Mouse (Mus musculus): ENCODE measurements around the gene Spo11. TPM values are rescaled to one million over a fixed set of nuclear protein-coding genes. Genes with fewer than 3 reads are reported as not detected.

The Spo11 gene
- total and polyA plus RNA-seq, 2 experiments: under 0.01 TPM; not detected in 1

DNA sequence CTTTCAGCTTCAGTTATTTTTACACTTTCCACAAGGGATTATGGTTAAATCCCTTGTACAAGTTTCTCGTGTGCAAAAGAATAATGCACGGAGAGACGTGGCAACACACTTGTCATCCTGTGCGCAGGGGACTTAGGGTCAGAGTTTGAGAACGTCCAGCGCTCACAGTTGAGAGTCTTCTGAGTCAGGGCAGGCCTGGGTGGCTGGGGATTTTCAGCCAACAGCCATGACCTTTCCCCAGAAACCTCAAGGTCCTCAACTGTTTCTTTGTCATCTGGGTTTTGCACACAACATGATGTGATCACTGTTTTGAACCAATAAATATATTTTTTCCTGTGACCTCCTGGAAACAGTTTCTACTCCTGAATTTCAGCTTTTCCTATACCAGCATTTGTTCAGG, 12.7 kb downstream of the Spo11 start:
- TF ChIP-seq POLR2A (IDR thresholded peaks at IDR 0.05; ENCODE audit: extremely low read depth, insufficient read depth, low read length): no peak
- no peak for TF ChIP-seq CTCF (IDR thresholded peaks at IDR 0.05; ENCODE audit: low read depth, low read length)
- Histone ChIP-seq H3K9ac (ENCODE audit: low read depth, low read length) (no peak overlapping the region), H3K27ac (replicated peaks; ENCODE audit: insufficient read depth, low read depth, low read length) (no peak overlapping the region), H3K4me3 (ENCODE audit: insufficient read depth, low read depth, low read length) (no peak overlapping the region), H3K27me3 (ENCODE audit: control insufficient read depth, insufficient read depth, low read length) (no peaks in the 10 kb centered on the region), H3K4me1 (ENCODE audit: control insufficient read depth, insufficient read depth, low read length) (no peaks in the 10 kb centered on the region), H3K79me2 (ENCODE audit: control insufficient read depth, insufficient read depth, low read length) (no peaks in the 10 kb centered on the region), H3K36me3 (ENCODE audit: control insufficient read depth, insufficient read depth, low read length) (no peaks in the 10 kb centered on the region)
- DNase-seq (ENCODE audit: extremely low read depth, low read depth, low spot score): no peak
- WGBS: 85% methylated on average over 6 of the region's 6 CpGs

DNA sequence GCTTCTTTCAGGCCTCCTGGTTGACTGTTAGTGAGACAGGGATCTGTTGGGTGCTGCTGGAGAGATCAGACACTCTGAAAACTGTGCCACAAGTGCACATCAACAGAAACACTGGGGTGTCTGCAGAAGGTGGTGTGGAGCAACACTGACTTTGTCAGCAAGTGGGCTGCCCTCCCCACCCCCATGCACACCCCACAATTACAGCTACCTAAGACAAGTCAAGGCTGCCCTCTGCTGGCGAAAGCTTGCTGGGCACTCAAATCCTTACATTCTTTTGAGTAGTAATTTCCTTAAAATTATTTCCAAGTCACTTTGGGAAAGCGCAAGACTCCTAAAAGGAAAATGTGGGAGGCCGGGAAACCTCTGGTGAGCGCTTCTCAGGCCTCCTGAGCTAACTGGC, 18.7 kb downstream of the Spo11 start:
- WGBS: 13% methylated on average over 4 of the region's 4 CpGs
- H3K9ac ChIP-seq (ENCODE audit: low read depth, low read length): no peak overlapping the region
- peaks cover 8% of the 10 kb centered on the region; the same call in 1 of the 2 replicates for H3K79me2 ChIP-seq (ENCODE audit: control insufficient read depth, insufficient read depth, low read length)
- H3K4me1 ChIP-seq (ENCODE audit: control insufficient read depth, insufficient read depth, low read length): peaks cover 6% of the 10 kb centered on the region
- TF ChIP-seq CTCF (IDR thresholded peaks at IDR 0.05; ENCODE audit: low read depth, low read length) (peak; percentile 88), POLR2A (IDR thresholded peaks at IDR 0.05; ENCODE audit: extremely low read depth, insufficient read depth, low read length) (no peak)
- H3K27ac ChIP-seq (replicated peaks; ENCODE audit: insufficient read depth, low read depth, low read length): no peak overlapping the region
- no peaks in the 10 kb centered on the region for H3K27me3 ChIP-seq (ENCODE audit: control insufficient read depth, insufficient read depth, low read length)
- no peaks in the 10 kb centered on the region for H3K36me3 ChIP-seq (ENCODE audit: control insufficient read depth, insufficient read depth, low read length)
- H3K4me3 ChIP-seq (ENCODE audit: insufficient read depth, low read depth, low read length): no peak overlapping the region
- peak; percentile 47 for DNase-seq (ENCODE audit: extremely low read depth, low read depth, low spot score)

DNA sequence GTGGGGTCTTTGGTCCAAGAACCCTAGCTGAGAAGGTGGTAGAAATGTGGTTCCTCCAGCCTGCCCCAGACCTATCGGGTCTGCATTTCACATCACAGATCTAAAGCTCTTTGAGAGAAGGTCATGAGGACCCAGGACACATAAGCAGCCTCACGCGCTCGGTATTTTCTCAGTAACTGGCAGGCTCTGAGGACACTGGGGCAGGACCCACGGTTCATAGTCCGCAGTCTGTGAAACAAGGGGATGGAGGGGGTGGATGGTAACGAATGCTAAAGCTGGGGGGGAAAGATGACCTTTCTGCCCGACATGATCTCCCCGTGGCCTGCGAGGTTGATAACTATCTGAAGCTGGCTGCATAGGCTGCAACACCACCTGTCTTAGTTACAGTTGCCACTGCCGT, 20.2 kb downstream of the Spo11 start:
- H3K36me3 ChIP-seq (ENCODE audit: control insufficient read depth, insufficient read depth, low read length): no peaks in the 10 kb centered on the region
- 57% methylated on average over 11 of the region's 11 CpGs for WGBS
- H3K9ac ChIP-seq (ENCODE audit: low read depth, low read length): no peak overlapping the region
- peaks cover 6% of the 10 kb centered on the region for H3K4me1 ChIP-seq (ENCODE audit: control insufficient read depth, insufficient read depth, low read length)
- no peak for DNase-seq (ENCODE audit: extremely low read depth, low read depth, low spot score)
- no peak overlapping the region for H3K27ac ChIP-seq (replicated peaks; ENCODE audit: insufficient read depth, low read depth, low read length)
- H3K27me3 ChIP-seq (ENCODE audit: control insufficient read depth, insufficient read depth, low read length): no peaks in the 10 kb centered on the region
- TF ChIP-seq CTCF (IDR thresholded peaks at IDR 0.05; ENCODE audit: low read depth, low read length): no peak
- no peak for TF ChIP-seq POLR2A (IDR thresholded peaks at IDR 0.05; ENCODE audit: extremely low read depth, insufficient read depth, low read length)
- H3K79me2 ChIP-seq (ENCODE audit: control insufficient read depth, insufficient read depth, low read length): peaks cover 11% of the 10 kb centered on the region; the same call in 1 of the 2 replicates
- no peak overlapping the region for H3K4me3 ChIP-seq (ENCODE audit: insufficient read depth, low read depth, low read length)

DNA sequence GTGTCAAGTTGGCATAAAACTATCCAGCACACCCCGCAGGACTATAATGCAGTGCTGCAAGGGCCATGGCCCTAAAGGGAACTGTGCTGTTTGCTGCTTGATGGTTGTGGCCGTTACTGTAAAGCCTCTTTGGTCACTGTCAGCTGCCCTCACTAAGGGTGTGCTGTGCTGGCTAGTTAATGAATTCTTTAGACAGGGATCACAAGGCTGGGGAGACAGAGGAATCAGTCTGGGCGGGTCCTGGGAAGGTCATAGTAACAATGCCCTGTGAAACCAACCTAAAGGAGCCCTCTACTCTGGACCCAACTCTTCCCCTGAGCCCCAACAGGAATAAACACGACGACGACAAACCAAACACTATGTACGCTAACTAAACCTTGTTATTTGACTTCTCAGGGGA, 21.0 kb downstream of the Spo11 start:
- Histone ChIP-seq H3K79me2 (ENCODE audit: control insufficient read depth, insufficient read depth, low read length) (peaks cover 11% of the 10 kb centered on the region; the same call in 1 of the 2 replicates), H3K27me3 (ENCODE audit: control insufficient read depth, insufficient read depth, low read length) (no peaks in the 10 kb centered on the region), H3K27ac (replicated peaks; ENCODE audit: insufficient read depth, low read depth, low read length) (no peak overlapping the region), H3K4me1 (ENCODE audit: control insufficient read depth, insufficient read depth, low read length) (peaks cover 6% of the 10 kb centered on the region), H3K9ac (ENCODE audit: low read depth, low read length) (no peak overlapping the region), H3K4me3 (ENCODE audit: insufficient read depth, low read depth, low read length) (no peak overlapping the region), H3K36me3 (ENCODE audit: control insufficient read depth, insufficient read depth, low read length) (peaks cover 1% of the 10 kb centered on the region; the same call in 1 of the 2 replicates)
- TF ChIP-seq POLR2A (IDR thresholded peaks at IDR 0.05; ENCODE audit: extremely low read depth, insufficient read depth, low read length) (no peak), CTCF (IDR thresholded peaks at IDR 0.05; ENCODE audit: low read depth, low read length) (no peak)
- 58% methylated on average over 7 of the region's 7 CpGs for WGBS
- DNase-seq (ENCODE audit: extremely low read depth, low read depth, low spot score): no peak

DNA sequence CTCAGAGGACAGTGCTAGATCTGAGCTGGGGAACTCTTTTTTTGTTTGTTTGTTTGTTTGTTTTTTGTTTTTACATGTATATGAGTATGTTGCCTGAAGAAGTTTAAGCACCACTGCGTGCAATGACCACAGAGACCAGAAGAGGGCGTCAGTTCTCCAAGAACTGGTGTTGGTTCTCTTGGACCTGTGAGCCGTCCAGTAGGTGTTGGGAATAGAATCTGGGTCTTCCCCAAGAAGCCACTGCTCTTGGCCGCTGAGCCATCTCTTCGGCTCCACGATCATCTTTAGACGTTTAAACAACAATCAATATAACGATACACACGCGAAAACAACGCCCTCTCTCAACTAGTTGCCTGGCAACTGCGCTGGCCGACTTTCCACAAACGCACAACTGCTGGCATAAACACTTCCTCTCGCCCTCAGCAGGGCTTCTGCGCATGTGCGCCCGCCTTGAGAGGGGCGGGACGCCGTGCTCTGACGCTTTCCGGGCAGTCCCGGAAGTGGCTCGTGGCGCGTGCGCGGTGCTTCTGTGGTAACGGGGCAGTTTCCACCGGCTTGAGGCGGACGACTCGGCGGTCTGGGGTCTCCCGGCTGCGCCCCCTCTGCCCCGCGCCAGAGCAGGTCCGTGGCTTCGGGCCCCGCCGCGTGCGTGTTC, 22.3 kb downstream of the Spo11 start, which contains the start of gene Rae1:
Gene Rae1 (plus strand): TSS at position 488 of the 655 bp plus-strand sequence.
- DNase-seq (ENCODE audit: extremely low read depth, low read depth, low spot score): peak; percentile 87
- peaks cover 11% of the 10 kb centered on the region; the same call in 1 of the 2 replicates for H3K79me2 ChIP-seq (ENCODE audit: control insufficient read depth, insufficient read depth, low read length)
- peak within 1 kb of the TSS; percentile 88 for H3K9ac ChIP-seq (ENCODE audit: low read depth, low read length)
- under 1% methylated on average over 45 of the region's 45 CpGs for WGBS
- peaks cover 3% of the 10 kb centered on the region; the same call in 1 of the 2 replicates for H3K36me3 ChIP-seq (ENCODE audit: control insufficient read depth, insufficient read depth, low read length)
- H3K4me3 ChIP-seq (ENCODE audit: insufficient read depth, low read depth, low read length): peak within 1 kb of the TSS; percentile 96
- peak within 1 kb of the TSS; percentile 51 for H3K27ac ChIP-seq (replicated peaks; ENCODE audit: insufficient read depth, low read depth, low read length)
- H3K4me1 ChIP-seq (ENCODE audit: control insufficient read depth, insufficient read depth, low read length): peaks cover 6% of the 10 kb centered on the region
- no peaks in the 10 kb centered on the region for H3K27me3 ChIP-seq (ENCODE audit: control insufficient read depth, insufficient read depth, low read length)
- peak; percentile 56; the same call in 1 of the 2 replicates for TF ChIP-seq POLR2A (IDR thresholded peaks at IDR 0.05; ENCODE audit: extremely low read depth, insufficient read depth, low read length)
- TF ChIP-seq CTCF (IDR thresholded peaks at IDR 0.05; ENCODE audit: low read depth, low read length): peak; percentile 77

DNA sequence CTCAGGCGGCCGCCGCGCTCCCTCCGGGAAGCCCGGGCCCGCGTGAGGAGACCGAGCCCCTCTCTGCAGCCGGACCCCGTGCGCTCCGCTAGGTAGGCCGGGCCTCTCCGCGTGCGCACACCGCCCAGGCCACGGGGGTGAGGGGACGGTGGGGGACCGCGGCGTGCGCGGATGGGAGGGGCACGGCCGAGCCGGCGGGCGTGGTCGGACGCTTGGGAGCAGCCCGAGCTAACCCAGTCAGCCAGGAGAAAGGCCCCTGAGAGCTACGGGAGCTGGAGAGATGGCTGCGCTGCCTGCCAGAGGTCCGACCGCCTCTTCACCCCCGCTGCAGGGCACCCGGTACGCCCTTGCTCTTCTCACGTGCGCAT, 22.8 kb downstream of the Spo11 start:
- Histone ChIP-seq H3K9ac (ENCODE audit: low read depth, low read length) (peak overlapping the region; percentile 88), H3K4me1 (ENCODE audit: control insufficient read depth, insufficient read depth, low read length) (peaks cover 6% of the 10 kb centered on the region), H3K36me3 (ENCODE audit: control insufficient read depth, insufficient read depth, low read length) (peaks cover 7% of the 10 kb centered on the region; the same call in 1 of the 2 replicates), H3K79me2 (ENCODE audit: control insufficient read depth, insufficient read depth, low read length) (peaks cover 11% of the 10 kb centered on the region; the same call in 1 of the 2 replicates), H3K4me3 (ENCODE audit: insufficient read depth, low read depth, low read length) (peak overlapping the region; percentile 96), H3K27ac (replicated peaks; ENCODE audit: insufficient read depth, low read depth, low read length) (peak overlapping the region; percentile 51), H3K27me3 (ENCODE audit: control insufficient read depth, insufficient read depth, low read length) (no peaks in the 10 kb centered on the region)
- TF ChIP-seq POLR2A (IDR thresholded peaks at IDR 0.05; ENCODE audit: extremely low read depth, insufficient read depth, low read length) (no peak), CTCF (IDR thresholded peaks at IDR 0.05; ENCODE audit: low read depth, low read length) (no peak)
- DNase-seq (ENCODE audit: extremely low read depth, low read depth, low spot score): peak; percentile 24
- WGBS: under 1% methylated on average over 36 of the region's 42 CpGs
